Mouse (Mus musculus) adrenal gland, postnatal 25 days (tissue): ENCODE measurements around the gene Slc5a4b. TPM values are rescaled to one million over a fixed set of nuclear protein-coding genes. Genes with fewer than 3 reads are reported as not detected.
"Not testable (repeated sequence)": the region's sequence is repeated elsewhere in the genome, so short reads cannot be mapped to it uniquely, and the experiment has no call there.

Experiments used
- DNase-seq: peaks from one replicate; pipeline ENCODE4 v3.0.0; 2021; ENCODE audit warnings: mixed read lengths
- long read RNA-seq: library from polyadenylated mRNA; stranded (forward); transcript quantifications from one replicate; pipeline ENCODE4 v2.0.0, GENCODE M21; 2021
- total RNA-seq: library from RNA; stranded (reverse); gene quantifications from 2 replicates; pipeline ENCODE4 v1.2.3, GENCODE M21; 2021

Gene Slc5a4b
- not detected in 2 replicates for total RNA-seq
- long read RNA-seq, result 0 reads

DNA sequence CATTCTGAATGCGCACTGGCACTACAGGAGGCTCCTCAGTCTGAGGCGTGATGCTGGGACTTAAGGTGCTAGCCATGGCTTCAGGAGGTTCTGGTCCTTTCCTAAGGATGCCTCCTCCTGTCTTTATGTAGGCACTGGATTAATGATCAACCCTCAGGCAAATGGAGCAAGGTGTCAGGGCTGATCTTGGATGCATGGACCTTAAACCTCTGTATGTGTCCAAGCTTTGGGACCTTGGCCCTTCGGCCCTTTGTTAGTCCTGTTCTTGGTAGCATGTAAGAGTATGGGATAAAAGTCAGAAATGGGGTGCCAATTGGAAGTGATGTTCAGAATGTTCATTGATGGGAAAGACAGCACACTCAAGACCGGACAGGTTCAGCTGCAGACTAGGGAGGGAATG is at the start of gene Slc5a4b:
TSS of gene Slc5a4b (minus strand) at position 101 of the 400 bp plus-strand sequence.
- no peak for DNase-seq

DNA sequence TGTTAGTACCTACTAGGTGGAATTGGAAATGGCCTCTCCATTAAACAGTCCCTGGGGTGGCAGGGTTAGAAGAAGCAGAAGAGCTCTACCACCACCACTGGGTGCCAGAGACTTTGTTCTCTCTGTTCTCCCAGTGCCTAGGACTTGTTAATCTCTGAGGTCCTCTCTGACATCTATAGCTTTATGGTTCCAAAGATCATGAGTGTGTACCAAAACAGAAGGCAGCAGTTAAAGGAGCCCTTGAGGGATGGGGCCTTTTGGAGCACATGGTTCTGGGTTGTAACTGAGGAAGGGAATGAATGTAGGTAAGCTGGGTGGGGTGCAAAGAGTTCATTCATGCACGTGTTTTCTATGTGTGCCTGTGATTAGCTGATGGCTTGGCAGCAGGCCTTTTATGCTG is 47.2 kb upstream of the Slc5a4b start:
- DNase-seq, result no peak

- DNase-seq, result no peak
Measured at GRCm38 (mm10) chr10:76157528-76157927, 46.8 kb upstream of the Slc5a4b start.

GRCm38 (mm10) chr10:76155911-76156310 is 45.1 kb upstream of the Slc5a4b start:
- no peak for DNase-seq

GRCm38 (mm10) chr10:76147278-76147677 is 36.5 kb upstream of the Slc5a4b start, which contains the start of gene Slc5a4a:
TSS of gene Slc5a4a (plus strand) at chr10:76147451.
- no peak for DNase-seq

DNA sequence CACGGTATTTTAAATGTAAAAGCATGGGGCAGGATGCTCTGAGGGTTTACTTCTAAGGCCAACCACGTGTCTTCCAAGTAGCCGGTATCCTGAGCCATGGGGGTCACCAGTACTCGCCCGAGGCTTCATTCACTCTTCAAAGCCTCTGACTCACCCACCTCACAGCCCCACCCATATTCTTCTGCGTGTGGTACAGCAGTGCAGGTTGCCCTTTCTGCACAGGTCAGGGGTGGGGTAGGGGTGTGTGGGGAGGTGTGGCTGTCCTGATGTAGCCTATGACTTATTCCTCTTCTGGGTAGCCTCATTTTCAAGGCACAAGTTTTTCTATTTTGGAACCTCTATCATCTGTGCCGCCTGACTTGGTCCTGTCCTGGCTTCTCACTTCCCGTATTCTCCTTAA is 36.1 kb upstream of the Slc5a4b start:
- DNase-seq, result no peak

GRCm38 (mm10) chr10:76136318-76136717 is 25.6 kb upstream of the Slc5a4b start:
- no peak for DNase-seq

GRCm38 (mm10) chr10:76132506-76132905 is 21.7 kb upstream of the Slc5a4b start:
- no peak for DNase-seq

GRCm38 (mm10) chr10:76121495-76121894 is 10.7 kb upstream of the Slc5a4b start:
- DNase-seq, result no peak

GRCm38 (mm10) chr10:76120124-76120711 is 9.5 kb upstream of the Slc5a4b start:
- DNase-seq, result no peak

DNA sequence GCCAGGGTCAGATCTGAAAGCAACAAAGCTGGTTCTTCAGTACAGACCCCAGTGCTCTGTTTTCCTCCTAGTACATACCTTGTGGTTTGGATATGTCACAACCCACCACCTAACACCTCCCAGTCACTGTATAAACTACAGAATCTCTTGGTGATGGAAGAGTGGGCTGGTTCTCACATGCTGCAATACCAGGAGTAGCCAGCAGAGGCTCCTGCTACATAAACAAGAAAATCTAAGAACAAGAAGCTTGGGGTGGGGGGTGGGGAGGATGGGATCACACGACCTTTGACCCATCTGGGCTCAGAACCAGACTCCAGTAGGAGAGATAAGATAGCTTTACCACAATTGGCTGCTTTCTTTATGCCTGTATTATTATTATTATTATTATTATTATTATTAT is 8.0 kb upstream of the Slc5a4b start:
- DNase-seq, result no peak

DNA sequence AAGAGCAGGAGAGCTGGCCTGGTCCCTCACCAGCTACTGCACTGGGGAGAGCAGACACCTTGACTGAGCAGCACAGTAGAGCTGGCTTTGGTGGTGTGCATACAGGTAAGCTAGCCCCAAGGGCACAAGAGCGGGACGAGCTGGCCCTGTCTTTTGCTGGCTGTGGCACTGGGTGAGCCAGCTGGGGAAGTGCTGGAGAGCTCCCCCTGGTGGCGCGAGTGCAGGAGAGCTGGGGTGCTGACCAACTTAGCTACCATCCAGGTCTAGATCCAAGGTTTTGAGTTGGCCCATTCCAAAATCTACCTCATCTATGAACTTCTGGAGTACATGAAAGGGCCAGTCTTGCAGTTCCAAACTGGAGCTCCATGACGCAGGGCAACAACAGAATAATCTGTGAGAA is 7.2 kb upstream of the Slc5a4b start:
- DNase-seq, result peak; percentile 80

- DNase-seq, result no peak
Measured at GRCm38 (mm10) chr10:76097368-76097767, 13.4 kb downstream of the Slc5a4b start.

GRCm38 (mm10) chr10:76096580-76096979 is 14.2 kb downstream of the Slc5a4b start:
- no peak for DNase-seq

- not testable (repeated sequence) for DNase-seq
Measured at GRCm38 (mm10) chr10:76077008-76077407, 33.8 kb downstream of the Slc5a4b start.

DNA sequence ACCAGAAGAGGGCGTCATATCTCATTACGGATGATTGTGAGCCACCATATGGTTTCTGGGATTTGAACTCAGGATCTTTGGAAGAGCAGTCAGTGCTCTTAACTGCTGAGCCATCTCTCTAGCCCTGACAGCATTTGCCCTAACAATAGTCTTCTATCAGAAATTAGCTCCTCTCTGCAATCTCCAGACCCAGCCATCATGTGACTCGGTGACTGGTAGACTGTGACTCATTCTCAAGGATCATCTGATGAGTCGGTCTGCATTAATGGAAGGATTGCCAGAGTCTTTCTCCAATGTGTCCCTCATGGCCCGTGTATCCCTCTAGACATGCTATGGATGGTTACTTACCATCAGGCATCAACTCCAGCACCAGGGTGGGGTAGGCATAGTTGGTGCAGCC is 38.7 kb downstream of the Slc5a4b start:
- DNase-seq, result not testable (repeated sequence)

DNA sequence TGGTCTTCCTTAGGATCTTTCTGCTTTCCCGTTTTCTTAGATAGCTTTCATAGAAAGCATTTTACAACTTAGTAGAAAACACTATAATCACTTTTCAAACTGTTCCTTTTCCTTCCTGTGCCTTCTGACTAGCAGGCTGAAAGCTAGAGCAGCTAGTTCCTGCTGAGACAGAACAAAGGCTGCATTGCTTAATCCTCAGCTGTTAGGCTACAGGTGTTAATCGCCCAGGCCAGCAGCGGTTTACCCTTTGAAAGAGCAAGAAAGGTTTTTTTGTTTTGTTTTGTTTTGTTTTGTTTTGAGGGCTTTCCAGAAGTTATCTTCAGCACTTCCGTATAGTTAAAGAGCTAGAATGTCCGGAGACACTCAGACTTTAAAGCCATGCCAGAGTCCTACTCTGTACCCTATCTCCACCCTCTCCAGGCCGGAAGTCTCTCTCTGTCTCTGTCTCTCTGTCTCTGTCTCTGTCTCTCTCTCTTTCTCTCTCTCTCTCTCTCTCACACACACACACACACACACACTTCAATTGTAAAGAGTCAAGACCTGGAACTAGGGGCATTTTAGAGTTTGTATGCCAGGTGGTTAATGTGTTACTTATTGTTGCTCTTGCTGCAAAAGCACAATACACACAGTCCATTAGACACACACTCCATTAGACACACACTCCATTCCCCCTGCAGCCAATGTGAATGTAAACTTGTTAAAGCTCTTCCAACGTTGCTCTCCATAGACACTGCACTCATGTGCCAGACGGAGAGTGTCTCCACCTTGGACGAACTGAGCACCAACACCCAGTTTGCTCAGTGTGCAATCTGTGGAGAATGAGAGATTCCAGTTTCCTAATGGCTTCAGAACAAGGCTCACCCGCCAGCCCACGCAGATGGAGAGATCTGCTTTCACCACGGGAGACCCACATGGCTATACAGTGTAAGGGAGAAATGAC is 42.8 kb downstream of the Slc5a4b start:
- DNase-seq, result no peak

- no peak for DNase-seq
Measured at GRCm38 (mm10) chr10:76062439-76062838, 48.3 kb downstream of the Slc5a4b start.

GRCm38 (mm10) chr10:76051860-76052259 is 58.9 kb downstream of the Slc5a4b start:
- no peak for DNase-seq

DNA sequence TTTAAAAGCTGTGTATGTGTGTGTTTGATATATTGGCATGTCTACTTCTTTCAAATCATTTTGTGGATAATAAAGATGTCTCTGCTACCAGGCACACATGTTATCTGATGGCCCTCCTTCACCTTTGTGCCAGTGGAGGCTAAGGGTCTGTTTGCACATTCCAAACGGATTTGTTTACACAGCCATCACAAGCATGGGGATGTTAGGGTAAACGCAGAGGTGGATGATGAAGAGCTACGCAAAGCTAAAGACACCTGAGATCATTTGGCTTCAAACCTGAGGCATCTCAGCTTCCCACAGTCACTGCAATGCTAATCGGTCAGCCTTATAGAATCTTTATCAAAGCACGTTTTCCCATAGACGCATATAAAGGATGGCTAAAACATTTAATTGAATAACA is 61.8 kb downstream of the Slc5a4b start:
- DNase-seq, result no peak

DNA sequence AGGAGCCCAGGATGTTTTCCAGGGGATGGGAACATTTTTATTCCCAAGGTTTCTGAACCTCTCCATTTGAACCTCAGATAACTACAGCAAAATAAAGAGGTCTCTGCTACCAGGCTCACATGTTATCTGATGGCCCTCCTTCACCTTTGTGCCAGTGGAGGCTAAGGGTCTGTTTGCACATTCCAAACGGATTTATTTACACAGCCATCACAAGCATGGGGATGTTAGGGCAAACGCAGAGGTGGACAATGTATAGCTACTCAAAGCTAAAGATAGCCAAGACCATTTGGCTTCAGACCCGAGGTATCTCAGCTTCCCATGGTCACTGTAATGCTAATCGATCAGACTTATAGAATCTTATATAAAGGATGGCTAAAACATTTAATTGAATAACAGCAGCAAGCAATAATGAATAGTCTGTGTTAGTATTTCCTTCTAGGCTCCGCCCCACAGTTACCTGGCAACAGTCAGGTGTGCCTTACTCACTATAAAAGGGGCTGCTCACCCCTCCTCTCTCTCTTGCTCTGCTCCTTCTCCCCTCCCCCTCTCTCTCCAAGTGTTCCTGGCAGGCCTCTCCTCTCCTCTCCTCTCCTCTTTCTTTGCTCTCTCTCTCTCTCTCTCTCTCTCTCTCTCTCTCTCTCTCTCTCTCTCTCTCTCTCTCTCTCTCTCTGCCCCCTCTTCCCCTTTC is 63.4 kb downstream of the Slc5a4b start:
- DNase-seq, result no peak

DNA sequence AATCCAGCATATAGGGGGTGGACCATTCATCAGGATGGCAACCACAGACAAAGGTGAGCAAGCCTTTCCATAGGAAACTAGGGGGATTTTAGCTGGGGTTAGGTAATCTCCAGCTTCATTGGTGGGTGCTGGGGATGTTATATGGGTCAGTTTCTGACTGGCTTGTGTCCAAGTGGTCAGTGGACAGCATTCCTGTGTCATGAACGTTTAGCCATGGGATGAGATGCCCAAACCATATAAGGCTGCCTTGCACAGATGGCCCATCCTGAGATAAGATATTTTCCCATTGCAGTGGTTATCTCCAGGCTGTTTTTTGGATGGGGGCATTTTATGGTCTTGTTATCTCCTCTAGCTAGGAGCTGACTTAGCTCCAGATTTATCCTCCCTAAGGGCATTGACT is 64.0 kb downstream of the Slc5a4b start:
- no peak for DNase-seq

DNA sequence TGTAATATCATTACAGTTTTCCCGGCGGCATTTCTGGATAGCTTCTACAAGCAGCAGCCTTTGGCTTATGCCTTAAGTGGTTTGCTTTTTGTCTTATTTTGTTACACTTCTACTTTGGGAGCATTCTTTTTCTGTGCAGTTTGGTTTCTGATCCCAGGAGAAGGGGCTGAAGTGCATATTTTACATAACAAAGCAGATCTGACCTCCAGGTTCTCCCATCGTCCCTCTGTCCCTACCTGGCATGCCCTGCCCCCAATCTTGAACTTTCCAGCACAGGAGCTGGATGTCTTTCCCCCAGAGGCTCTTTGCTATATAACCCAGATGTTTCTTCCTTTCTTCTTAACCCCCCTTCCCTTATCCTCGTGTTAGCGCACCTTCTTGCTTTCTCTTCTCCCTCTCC is 65.4 kb downstream of the Slc5a4b start:
- no peak for DNase-seq
